Mouse (Mus musculus): ENCODE data around the gene Stpg4. TPM values are rescaled to one million over a fixed set of nuclear protein-coding genes. Genes with fewer than 3 reads are reported as not detected.

The Stpg4 gene
- total RNA-seq (2021) = not detected

GRCm38 (mm10) chr17:87427511-87427910, at the start of gene Stpg4:
TSS of gene Stpg4 (minus strand) at chr17:87427741.
- DNase-seq = no peak

GRCm38 (mm10) chr17:87475356-87475755, 47.8 kb upstream of the Stpg4 start:
- no peak for DNase-seq

DNA sequence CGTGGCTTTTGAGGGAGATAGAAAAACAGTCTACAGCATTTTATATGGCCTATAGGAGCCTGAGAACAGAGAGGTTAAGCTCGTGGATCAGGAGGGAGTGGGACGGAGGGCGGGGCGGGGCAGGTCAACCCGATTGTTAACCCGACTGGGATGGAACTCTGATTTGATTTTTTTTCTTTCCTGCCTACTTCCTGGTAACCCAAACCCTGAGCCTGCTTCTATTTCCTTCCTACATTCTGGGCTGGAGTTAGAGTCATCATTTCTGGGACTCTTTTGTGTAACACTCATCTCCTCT, 46.9 kb upstream of the Stpg4 start:
- no peak for DNase-seq

DNA sequence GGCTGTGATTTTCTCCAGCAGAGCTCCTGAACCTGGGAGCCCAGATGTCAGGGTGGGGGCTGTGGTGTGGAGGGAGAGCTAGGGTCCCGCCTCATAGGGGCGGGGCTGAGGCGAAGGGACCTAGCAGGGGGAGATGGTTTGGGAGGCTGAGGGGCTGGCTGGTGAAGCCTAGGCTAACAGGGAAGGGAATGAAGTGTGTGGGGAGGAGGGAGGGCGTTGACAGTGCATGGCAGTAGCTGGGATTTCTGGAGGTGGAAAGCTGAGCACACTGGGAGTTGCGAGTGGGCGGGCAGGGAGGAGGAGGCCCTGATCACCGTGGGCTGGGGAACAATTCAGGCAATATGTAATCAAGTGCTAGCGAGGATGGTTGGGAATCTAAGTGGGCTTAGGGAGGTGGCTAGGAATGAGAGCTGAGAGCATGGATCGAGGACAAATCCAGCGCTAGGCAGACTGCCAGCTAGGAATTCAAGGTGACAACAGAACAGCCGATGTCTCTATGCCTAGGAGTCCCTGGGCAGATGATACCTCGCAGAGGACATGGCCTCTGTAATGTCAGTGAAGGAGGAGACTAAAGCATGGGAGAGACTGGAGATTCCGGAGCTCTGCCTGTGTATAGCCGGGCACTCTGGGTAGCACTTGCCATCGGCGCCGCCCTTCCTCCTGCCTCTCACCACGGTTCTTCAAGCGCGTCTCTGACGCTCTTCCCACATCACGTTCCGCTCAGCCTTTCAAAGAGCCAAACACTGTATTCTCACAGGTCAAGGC, 46.4 kb upstream of the Stpg4 start:
- DNase-seq = peak; percentile 66 to 69

DNA sequence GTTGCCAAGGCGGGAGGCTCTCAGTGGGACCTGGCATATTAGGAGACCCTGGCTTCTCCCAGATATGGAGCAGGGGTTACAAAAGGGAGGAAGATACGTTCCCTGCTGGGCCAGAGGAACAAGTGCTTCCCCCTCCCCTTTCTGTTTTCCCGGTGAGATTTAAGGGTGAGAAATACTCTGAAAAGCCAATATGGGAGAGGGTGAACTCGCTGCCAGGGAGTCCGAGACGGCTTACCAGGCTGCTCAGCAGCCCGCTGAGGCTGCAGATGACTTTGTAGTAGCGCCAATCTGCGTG, 45.8 kb upstream of the Stpg4 start:
- no peak for DNase-seq

DNA sequence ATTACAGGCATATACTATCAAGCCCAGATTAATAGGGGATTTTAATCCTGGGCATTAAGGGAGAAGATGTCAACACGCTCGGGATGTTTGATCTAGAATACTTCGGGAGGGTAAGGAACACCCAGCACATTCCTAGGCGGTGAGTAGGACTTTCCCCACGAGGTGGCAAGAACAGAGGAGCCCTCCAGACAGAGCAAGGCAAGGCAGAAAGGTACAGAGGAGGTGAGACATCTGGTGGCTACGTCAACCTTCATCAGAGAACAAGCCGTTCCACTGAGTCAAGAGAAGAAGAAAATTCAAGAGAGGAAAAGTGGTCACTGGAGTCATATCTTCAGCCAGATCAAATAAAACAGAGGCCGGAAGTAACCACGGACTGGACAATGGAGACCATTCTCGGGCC, 45.3 kb upstream of the Stpg4 start:
- DNase-seq = no peak

- no peak for DNase-seq
Measured at GRCm38 (mm10) chr17:87471661-87472060, 44.1 kb upstream of the Stpg4 start.

GRCm38 (mm10) chr17:87470797-87471196, 43.3 kb upstream of the Stpg4 start:
- DNase-seq = no peak

DNA sequence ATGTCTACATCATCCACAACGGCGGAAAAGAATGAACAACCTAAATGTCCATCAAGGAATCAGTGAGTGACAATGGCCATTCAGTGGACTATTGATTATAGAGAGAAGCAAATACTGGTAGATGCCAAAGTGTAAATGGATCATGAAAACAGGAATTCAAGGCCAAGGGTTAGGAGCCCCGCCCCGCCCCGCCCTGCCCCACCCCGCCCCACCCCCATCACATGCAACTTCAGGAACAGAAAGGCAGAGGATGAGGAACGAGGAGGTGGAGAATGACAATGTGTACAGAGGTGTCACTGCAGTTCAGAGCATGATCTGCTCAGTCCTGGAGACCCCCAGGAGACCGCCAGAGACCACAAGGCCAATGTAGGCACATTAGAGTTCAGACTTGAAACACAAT, 42.7 kb upstream of the Stpg4 start:
- DNase-seq = no peak

- DNase-seq = no peak
Measured at GRCm38 (mm10) chr17:87469428-87469827, 41.9 kb upstream of the Stpg4 start.

GRCm38 (mm10) chr17:87468616-87469015, 41.1 kb upstream of the Stpg4 start:
- DNase-seq = no peak

GRCm38 (mm10) chr17:87461499-87461896, 34.0 kb upstream of the Stpg4 start:
- no peak for DNase-seq

DNA sequence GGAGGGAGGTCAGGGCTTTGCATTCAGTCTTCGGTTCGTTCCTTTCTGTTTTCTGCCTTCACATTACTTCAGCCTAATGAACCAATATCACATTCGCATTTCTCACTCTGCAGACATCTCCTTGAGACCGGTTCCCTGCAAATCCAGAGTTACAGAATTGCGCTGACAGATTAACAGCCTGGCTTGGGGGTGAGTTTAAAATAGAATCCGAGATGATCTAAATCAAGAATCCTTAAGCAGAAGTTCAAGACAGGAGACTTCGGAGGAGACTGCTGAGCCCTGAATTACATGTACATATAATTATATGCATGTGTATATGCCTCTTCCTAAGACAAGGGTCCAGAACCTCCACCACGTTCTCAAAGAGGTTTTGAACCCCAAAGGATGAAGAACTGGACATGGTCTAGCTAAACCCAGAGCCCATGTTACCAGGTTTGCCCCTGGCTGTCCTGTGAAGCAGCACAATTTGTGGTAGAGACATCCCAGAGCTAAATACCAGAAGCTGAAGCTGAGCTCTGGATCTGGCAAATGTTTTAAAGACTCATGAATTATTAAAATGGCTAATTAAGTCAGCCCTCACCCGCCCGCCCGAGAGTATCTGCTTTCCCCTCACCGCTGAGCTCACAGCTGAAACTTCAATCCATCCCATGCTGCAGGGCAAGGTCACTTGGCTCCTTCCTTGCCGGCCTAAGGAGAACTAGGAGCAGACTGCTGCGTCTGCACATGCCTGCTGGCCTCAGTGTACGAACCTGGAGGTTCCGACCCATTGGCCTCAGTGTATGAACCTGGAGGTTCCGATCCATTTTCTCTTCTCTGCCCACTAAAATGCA, 33.3 kb upstream of the Stpg4 start:
- no peak for DNase-seq

DNA sequence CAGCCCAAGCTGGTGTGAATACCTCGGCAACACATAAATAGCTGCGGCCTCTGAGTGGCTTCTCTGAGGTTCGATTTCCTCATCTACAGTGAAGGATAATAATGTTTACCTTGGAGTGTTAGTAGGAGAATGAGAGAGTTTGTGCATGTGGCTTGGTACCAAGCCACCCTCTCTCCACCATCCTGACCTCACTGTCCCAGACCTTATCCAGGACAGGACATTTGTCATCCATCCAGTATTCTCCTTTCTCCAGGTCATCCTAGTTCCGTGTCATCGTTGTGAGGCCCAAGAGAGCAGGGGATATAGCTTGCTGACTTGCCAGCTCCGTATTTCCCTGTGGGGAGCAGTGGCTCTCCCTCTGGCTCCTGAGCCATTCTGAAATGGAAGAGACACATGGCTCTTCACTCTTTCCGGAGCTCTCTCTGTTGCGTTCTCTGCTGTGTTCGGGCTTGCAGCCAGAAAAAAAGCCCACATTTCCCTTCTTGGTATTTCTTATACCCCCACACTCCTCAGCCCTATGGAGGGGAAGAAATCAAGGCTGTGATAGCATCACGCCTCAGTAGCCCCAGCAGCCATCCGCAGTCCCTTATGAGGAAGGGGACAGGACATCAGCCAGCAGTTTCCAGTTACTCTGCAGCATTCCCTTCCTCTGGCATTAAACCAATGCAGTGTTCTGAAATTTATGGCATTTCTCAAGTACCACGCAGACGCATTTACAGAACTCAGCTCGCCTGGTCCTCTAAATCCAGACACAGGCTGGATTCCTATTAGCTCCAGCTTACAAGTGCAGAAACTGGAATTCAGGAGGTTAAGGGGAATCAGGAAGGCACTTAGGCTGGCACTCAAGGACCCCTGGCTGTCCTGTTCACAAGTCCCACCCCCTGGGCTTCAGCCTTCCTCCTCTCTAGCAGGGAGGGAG, 32.5 kb upstream of the Stpg4 start:
- DNase-seq = peak; percentile 41 to 54

DNA sequence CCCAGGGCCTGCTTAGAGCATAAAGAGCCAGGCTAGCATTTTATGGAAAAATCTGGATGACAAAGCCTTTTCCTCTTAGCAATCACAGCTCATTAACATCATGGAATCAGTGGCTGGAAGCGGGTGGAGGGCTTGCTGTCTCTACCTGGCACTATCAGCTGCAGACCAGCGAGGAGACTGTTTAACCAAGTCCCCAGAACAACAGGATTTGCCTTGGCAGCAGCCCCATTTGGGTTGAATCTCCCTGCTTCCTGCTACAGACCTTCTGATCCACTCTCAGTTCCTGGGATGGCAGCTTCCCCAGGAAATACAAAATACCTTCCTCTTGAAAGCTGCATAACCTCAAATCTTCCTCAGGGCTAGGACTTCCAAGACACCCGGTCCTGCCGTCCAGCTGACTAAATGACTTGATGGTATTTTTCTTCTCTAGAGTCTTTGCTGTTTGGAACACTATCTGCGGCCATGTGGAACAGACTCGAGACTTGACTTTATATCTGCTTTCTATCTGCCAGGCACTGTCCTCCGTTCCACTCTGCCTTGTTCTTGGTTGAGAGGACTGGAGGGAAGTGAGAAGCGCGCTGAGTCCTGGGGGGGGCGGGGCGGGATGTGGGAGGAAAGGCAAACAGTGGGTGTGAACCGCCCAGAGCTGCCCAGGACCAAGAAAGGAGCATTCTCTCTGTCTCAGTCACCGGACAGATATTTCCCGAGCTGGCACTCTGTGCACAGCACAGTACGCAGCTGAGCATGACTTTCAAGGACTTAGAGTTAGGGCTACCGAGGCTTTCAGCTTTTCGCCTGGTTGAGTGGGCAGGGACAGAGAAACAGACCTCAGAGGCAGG, 31.6 kb upstream of the Stpg4 start:
- no peak for DNase-seq

- no peak for DNase-seq
Measured at GRCm38 (mm10) chr17:87457961-87458360, 30.4 kb upstream of the Stpg4 start.

DNA sequence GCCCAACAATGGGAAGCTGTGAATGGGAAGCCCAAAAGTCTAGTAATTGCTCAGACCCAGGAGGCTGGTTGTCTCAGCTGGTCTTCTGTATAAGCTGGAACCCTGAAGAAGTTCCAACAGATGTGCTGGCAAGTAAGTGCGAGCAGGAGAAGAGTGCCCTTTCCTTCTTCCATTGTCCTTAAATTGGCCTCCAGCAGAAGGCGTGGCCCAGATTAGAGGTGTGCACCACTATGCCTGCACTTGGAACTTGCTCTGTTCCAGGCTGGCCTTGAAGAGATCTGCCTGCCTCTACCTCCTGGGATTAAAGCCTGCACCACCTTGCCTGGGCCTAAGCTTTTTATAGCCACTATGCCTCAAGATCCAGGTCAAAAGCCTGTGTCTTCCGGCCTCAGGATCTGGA, 26.6 kb upstream of the Stpg4 start:
- no peak for DNase-seq

- no peak for DNase-seq
Measured at GRCm38 (mm10) chr17:87453336-87453735, 25.8 kb upstream of the Stpg4 start.

- DNase-seq = no peak
Measured at GRCm38 (mm10) chr17:87448881-87449280, 21.3 kb upstream of the Stpg4 start.

- no peak for DNase-seq
Measured at GRCm38 (mm10) chr17:87448339-87448738, 20.8 kb upstream of the Stpg4 start.

DNA sequence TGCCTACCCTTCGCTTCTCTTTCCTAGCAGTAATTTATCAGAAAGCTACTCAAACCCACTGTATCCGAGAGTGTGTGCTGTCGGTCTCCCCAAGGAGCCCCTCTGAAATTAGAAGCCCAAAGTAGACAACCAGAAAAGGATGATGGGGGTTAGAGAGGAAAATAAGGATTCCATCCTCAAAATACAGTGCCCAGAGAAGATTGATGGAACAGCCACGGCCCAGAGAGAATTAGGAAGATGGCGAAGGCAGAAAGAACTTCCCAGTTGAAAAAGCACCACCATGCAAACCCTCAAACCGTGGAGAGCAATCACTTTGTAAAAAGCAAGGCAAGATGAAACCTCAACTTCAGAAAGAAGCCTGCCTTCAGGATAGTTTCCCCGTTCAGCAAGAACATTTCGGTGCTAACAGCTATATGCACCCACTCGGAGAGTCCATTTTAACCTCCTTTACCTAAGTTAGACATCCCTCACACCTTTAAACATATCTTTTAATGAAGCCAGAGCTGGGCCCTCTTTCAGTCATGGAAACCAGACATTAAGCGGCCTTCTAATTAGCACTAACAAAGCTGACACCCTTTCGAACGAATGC, 20.2 kb upstream of the Stpg4 start:
- DNase-seq = no peak

Data from layer of hippocampus, postnatal 36 days (tissue).